20 mouse cellular contexts compared by ENCODE assay signal in the genomic region with DNA sequence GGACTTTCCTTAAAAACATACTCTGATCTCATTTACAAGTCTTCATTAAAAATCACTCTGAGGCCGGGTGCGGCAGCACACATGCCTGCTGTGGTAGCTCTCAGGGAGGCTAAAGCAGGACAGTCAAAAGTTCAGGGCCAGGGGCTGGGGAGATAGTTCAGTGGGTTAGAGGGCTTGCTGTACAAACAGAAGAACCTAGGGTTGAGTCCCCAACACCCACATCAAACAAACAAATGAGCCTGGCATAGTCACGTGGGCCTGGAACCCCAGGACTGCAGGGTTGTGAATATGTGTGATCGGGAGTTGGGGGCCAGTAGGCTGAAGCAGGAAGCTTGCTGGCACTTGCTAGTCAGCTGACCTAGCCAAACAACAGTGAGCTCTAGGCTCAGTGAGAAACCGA. TPM values are rescaled to one million over a fixed set of nuclear protein-coding genes. Genes with fewer than 3 reads are reported as not detected.
DNase-seq lines count a peak whose midpoint lies in the region; TF ChIP-seq lines count a peak whose summit lies in the region.
"Had no signal": no experiment of that assay in that cellular context is flagged by ENCODE, and none has a peak within 500 bp of the region (broad histone marks: within the 10 kb centered on the region; RNA-seq: fewer than 3 reads in every experiment).

No protein-coding gene starts in this region.

- H3K4me2 ChIP-seq in CH12.LX (ENCODE audit: insufficient read depth, low read depth, poor library complexity, severe bottlenecking): no peak overlapping the region
- H3K4me2 ChIP-seq: embryonic facial prominence, embryonic 12.5 days; embryonic facial prominence, embryonic 15.5 days; forebrain, embryonic 15.5 days; heart, embryonic 13.5 days; hindbrain, embryonic 14.5 days had no signal

- H3K4me1 ChIP-seq in CH12.LX (ENCODE audit: control insufficient read depth in 1 of 2, insufficient read depth in 2 of 2): peaks cover 0 to 12% of the 10 kb centered on the region in 2 experiments; a peak in 2 of 4 replicates
- H3K4me1 ChIP-seq in E14TG2a.4 (replicated peaks; ENCODE audit: low read depth, low read length): peaks cover 70% of the 10 kb centered on the region
- H3K4me1 ChIP-seq: forebrain, embryonic 15.5 days had no signal

- in situ Hi-C loops in CH12.LX (cut with MboI; ENCODE audit: low pct_ligation_motif_present, low pct_unique_long_range_greater_than_20kb, low sequenced_read_pairs): no loop called here

- 96% methylated on average over 5 of the region's 5 CpGs for WGBS in macrophage (ENCODE audit: missing documents)

- DNase-seq in CH12.LX (ENCODE audit: extremely low read depth): no peak
- no peak for DNase-seq in gastrocnemius, postnatal 4 days (ENCODE audit: low spot score in 2 of 2)
- no peak for DNase-seq in thymus, postnatal 14 days
- no peak for DNase-seq in layer of hippocampus, postnatal 14 days (ENCODE audit: low spot score in 2 of 2)
- DNase-seq: cerebellum, adult 2 months; cerebellum, adult 9-11 months; cerebellum, postnatal 25 days; gastrocnemius, postnatal 25 days; heart, adult 2 months; heart, postnatal 14 days; heart, postnatal 4 days had no signal

- no peak for TF ChIP-seq RAD21 in CH12.LX (IDR thresholded peaks at IDR 0.05; ENCODE audit: low read depth, low read length)

- H3K36me3 ChIP-seq in CH12.LX (replicated peaks in 1 of 2; ENCODE audit: control insufficient read depth in 1 of 2, insufficient read depth in 1 of 2, low read length in 1 of 2) (peaks cover 0 to 44% of the 10 kb centered on the region in 2 experiments), E14TG2a.4 (ENCODE audit: insufficient read depth, low read length) (peaks cover 3% of the 10 kb centered on the region; the same call in 1 of the 2 replicates), macrophage (ENCODE audit: inconsistent target) (peaks cover 5% of the 10 kb centered on the region; the same call in 1 of the 2 replicates)
- H3K36me3 ChIP-seq: forebrain, embryonic 15.5 days had no signal

- H3K27ac ChIP-seq in CH12.LX (ENCODE audit: insufficient read depth, low read depth): no peak overlapping the region
- H3K27ac ChIP-seq in macrophage: peak overlapping the region; percentile 8; the same call in 1 of the 2 replicates
- H3K27ac ChIP-seq: embryonic facial prominence, embryonic 12.5 days; embryonic facial prominence, embryonic 15.5 days; forebrain, embryonic 15.5 days; heart, adult 2 months; heart, embryonic 10.5 days; heart, embryonic 13.5 days; hindbrain, embryonic 14.5 days; hindbrain, postnatal 0 days had no signal

- no peak for TF ChIP-seq EP300 in CH12.LX (IDR thresholded peaks at IDR 0.05; ENCODE audit: low read length)

- H3K4me3 ChIP-seq in CH12.LX (replicated peaks in 1 of 3; ENCODE audit: low read depth in 2 of 3, low read length in 2 of 3, poor library complexity in 1 of 3): no peak overlapping the region
- peak overlapping the region; percentile 35 for H3K4me3 ChIP-seq in E14TG2a.4 (replicated peaks; ENCODE audit: low read length)
- no peak overlapping the region for H3K4me3 ChIP-seq in macrophage (ENCODE audit: inconsistent target)
- H3K4me3 ChIP-seq: embryonic facial prominence, embryonic 12.5 days; embryonic facial prominence, embryonic 15.5 days; forebrain, embryonic 15.5 days; heart, adult 2 months; heart, embryonic 10.5 days; heart, embryonic 13.5 days had no signal

- H3K27me3 ChIP-seq in CH12.LX (replicated peaks) (no peaks in the 10 kb centered on the region), E14TG2a.4 (ENCODE audit: insufficient read depth, low read length) (no peaks in the 10 kb centered on the region)
- H3K27me3 ChIP-seq: embryonic facial prominence, embryonic 12.5 days; embryonic facial prominence, embryonic 15.5 days; forebrain, embryonic 15.5 days; heart, embryonic 13.5 days had no signal

- H3K9ac ChIP-seq in CH12.LX (ENCODE audit: insufficient read depth, low read depth): no peak overlapping the region
- H3K9ac ChIP-seq: embryonic facial prominence, embryonic 12.5 days; embryonic facial prominence, embryonic 15.5 days; forebrain, embryonic 15.5 days; heart, embryonic 13.5 days; hindbrain, embryonic 14.5 days had no signal

- no peak for TF ChIP-seq POLR2A in CH12.LX (IDR thresholded peaks at IDR 0.05; ENCODE audit: low read depth, low read length)

- H3K79me2 ChIP-seq in CH12.LX (replicated peaks; ENCODE audit: control insufficient read depth, extremely low read depth, insufficient read depth, poor library complexity, severe bottlenecking) (no peaks in the 10 kb centered on the region), macrophage (ENCODE audit: inconsistent target) (peaks cover 21% of the 10 kb centered on the region; the same call in 1 of the 2 replicates)

- TF ChIP-seq CTCF in CH12.LX (conservative IDR thresholded peaks at IDR 0.05 in 1 of 2, IDR thresholded peaks at IDR 0.05 in 1 of 2; ENCODE audit: low read depth in 2 of 2, low read length in 2 of 2) (no peak), E14TG2a.4 (conservative IDR thresholded peaks at IDR 0.05; ENCODE audit: low read length) (no peak)

- H3K9me3 ChIP-seq in CH12.LX (replicated peaks; ENCODE audit: low read length) (no peaks in the 10 kb centered on the region), E14TG2a.4 (ENCODE audit: low read length) (no peaks in the 10 kb centered on the region)
- H3K9me3 ChIP-seq: embryonic facial prominence, embryonic 12.5 days; embryonic facial prominence, embryonic 15.5 days; forebrain, embryonic 15.5 days; heart, embryonic 10.5 days; heart, embryonic 13.5 days had no signal

- dilution Hi-C loops in CH12.LX (cut with MboI; ENCODE audit: extremely low pct_ligation_motif_present, extremely low pct_unique_long_range_greater_than_20kb, low sequenced_read_pairs): no loop called here

TF ChIP-seq in CH12.LX, 34 proteins besides CTCF, POLR2A, EP300 and RAD21:
- TF ChIP-seq BHLHE40 (IDR thresholded peaks at IDR 0.05; ENCODE audit: low read depth, low read length): 0 out of 2 replicates have a peak, but pooled peaks have one; percentile 37
- TF ChIP-seq USF1 (IDR thresholded peaks at IDR 0.05; ENCODE audit: low read depth, low read length): no peak

RNA-seq across cellular contexts. Expression of a gene that starts 44.0 kb away (rescaled TPM):
- total RNA-seq in CH12.LX (2012; rRNA removed): 2.3 and 2.6 TPM in 2 replicates
- total RNA-seq in CH12.LX (2014; rRNA removed): 1.8 and 1.9 TPM in 2 replicates
- polyA plus RNA-seq in CH12.LX (2012; ENCODE audit: insufficient read length, low read depth): 4.7 and 5.4 TPM in 2 replicates
- 10 to 100 TPM; 11.2 to 85.0 (median 41.0) TPM for total RNA-seq in macrophage (2018; cell fraction: chromatin; rRNA removed)
- 10 to 100 TPM in 12 of 26 experiments, 1 to 10 TPM in 14; 2.1 to 18.6 (median 9.3) TPM for total RNA-seq in macrophage (2018; cell fraction: cytosol; rRNA removed)
- 10 to 100 TPM in 20 of 26 experiments, 1 to 10 TPM in 6; 5.9 to 56.9 (median 19.8) TPM for total RNA-seq in macrophage (2018; cell fraction: nucleus; rRNA removed)
- 10.0 to 13.6 TPM (median 12.2 TPM) in 3 replicates for polyA plus RNA-seq in macrophage (2018)
- total RNA-seq in gastrocnemius, postnatal 4 days (2021): 10 to 100 TPM; 18.8 to 20.4 TPM
- total RNA-seq in layer of hippocampus, postnatal 14 days (2021): 10 to 100 TPM in 1 of 2 experiments, 1 to 10 TPM in 1; 9.5 to 10.3 TPM
